Mouse (Mus musculus): ENCODE data around the gene Cd28. TPM values are rescaled to one million over a fixed set of nuclear protein-coding genes. Genes with fewer than 3 reads are reported as not detected.

Cd28 gene
- polyA plus RNA-seq (2011; ENCODE audit: insufficient read depth, insufficient read length, low replicate concordance, missing spikeins), result 0.38 and 0.45 TPM in 2 replicates

GRCm38 (mm10) chr1:60716567-60716966 lies at the start of gene Cd28:
Cd28 (plus strand) TSS chr1:60716800.
- TF ChIP-seq CTCF (IDR thresholded peaks at IDR 0.05; ENCODE audit: control insufficient read depth, insufficient read depth, low read length), result no peak
- no peak for TF ChIP-seq POLR2A (IDR thresholded peaks at IDR 0.05; ENCODE audit: borderline replicate concordance, control insufficient read depth, low read depth, low read length)
- H3K4me3 ChIP-seq (replicated peaks; ENCODE audit: control insufficient read depth, low read depth, low read length), result no peak within 1 kb of the TSS
- H3K27ac ChIP-seq (ENCODE audit: control insufficient read depth, insufficient read depth, low read depth, low read length, poor library complexity), result no peak within 1 kb of the TSS
- no peaks in the 10 kb centered on the region for H3K4me1 ChIP-seq (ENCODE audit: control insufficient read depth, insufficient read depth, low read length)
- 83% methylated on average over 5 of the region's 5 CpGs for WGBS

- no peak overlapping the region for H3K27ac ChIP-seq (ENCODE audit: control insufficient read depth, insufficient read depth, low read depth, low read length, poor library complexity)
- WGBS, result 67% methylated on average over 17 of the region's 17 CpGs
- no peak for TF ChIP-seq POLR2A (IDR thresholded peaks at IDR 0.05; ENCODE audit: borderline replicate concordance, control insufficient read depth, low read depth, low read length)
- no peak for TF ChIP-seq CTCF (IDR thresholded peaks at IDR 0.05; ENCODE audit: control insufficient read depth, insufficient read depth, low read length)
- no peak overlapping the region for H3K4me3 ChIP-seq (replicated peaks; ENCODE audit: control insufficient read depth, low read depth, low read length)
- no peaks in the 10 kb centered on the region; the same call in 1 of the 2 replicates for H3K4me1 ChIP-seq (ENCODE audit: control insufficient read depth, insufficient read depth, low read length)
Measured at GRCm38 (mm10) chr1:60667873-60668616, 48.6 kb upstream of the Cd28 start.

- peak overlapping the region; percentile 21 for H3K4me3 ChIP-seq (replicated peaks; ENCODE audit: control insufficient read depth, low read depth, low read length)
- H3K27ac ChIP-seq (ENCODE audit: control insufficient read depth, insufficient read depth, low read depth, low read length, poor library complexity), result no peak overlapping the region
- 19% methylated on average over 9 of the region's 9 CpGs for WGBS
- TF ChIP-seq POLR2A (IDR thresholded peaks at IDR 0.05; ENCODE audit: borderline replicate concordance, control insufficient read depth, low read depth, low read length) (no peak), CTCF (IDR thresholded peaks at IDR 0.05; ENCODE audit: control insufficient read depth, insufficient read depth, low read length) (no peak)
- no peaks in the 10 kb centered on the region; the same call in 1 of the 2 replicates for H3K4me1 ChIP-seq (ENCODE audit: control insufficient read depth, insufficient read depth, low read length)
Measured at GRCm38 (mm10) chr1:60669048-60669447, 47.6 kb upstream of the Cd28 start.

- H3K4me3 ChIP-seq (replicated peaks; ENCODE audit: control insufficient read depth, low read depth, low read length), result no peak overlapping the region
- no peaks in the 10 kb centered on the region; the same call in 1 of the 2 replicates for H3K4me1 ChIP-seq (ENCODE audit: control insufficient read depth, insufficient read depth, low read length)
- WGBS, result 46% methylated on average over 2 of the region's 2 CpGs
- no peak overlapping the region for H3K27ac ChIP-seq (ENCODE audit: control insufficient read depth, insufficient read depth, low read depth, low read length, poor library complexity)
- TF ChIP-seq POLR2A (IDR thresholded peaks at IDR 0.05; ENCODE audit: borderline replicate concordance, control insufficient read depth, low read depth, low read length) (no peak), CTCF (IDR thresholded peaks at IDR 0.05; ENCODE audit: control insufficient read depth, insufficient read depth, low read length) (no peak)
Measured at GRCm38 (mm10) chr1:60669664-60670063, 46.9 kb upstream of the Cd28 start.

GRCm38 (mm10) chr1:60670172-60670571 lies 46.4 kb upstream of the Cd28 start:
- Histone ChIP-seq H3K4me3 (replicated peaks; ENCODE audit: control insufficient read depth, low read depth, low read length) (no peak overlapping the region), H3K27ac (ENCODE audit: control insufficient read depth, insufficient read depth, low read depth, low read length, poor library complexity) (no peak overlapping the region), H3K4me1 (ENCODE audit: control insufficient read depth, insufficient read depth, low read length) (no peaks in the 10 kb centered on the region; the same call in 1 of the 2 replicates)
- TF ChIP-seq POLR2A (IDR thresholded peaks at IDR 0.05; ENCODE audit: borderline replicate concordance, control insufficient read depth, low read depth, low read length), result no peak
- no peak for TF ChIP-seq CTCF (IDR thresholded peaks at IDR 0.05; ENCODE audit: control insufficient read depth, insufficient read depth, low read length)
- WGBS, result 3% methylated on average over 5 of the region's 5 CpGs

- 83% methylated on average over 4 of the region's 4 CpGs for WGBS
- TF ChIP-seq CTCF (IDR thresholded peaks at IDR 0.05; ENCODE audit: control insufficient read depth, insufficient read depth, low read length), result no peak
- no peak for TF ChIP-seq POLR2A (IDR thresholded peaks at IDR 0.05; ENCODE audit: borderline replicate concordance, control insufficient read depth, low read depth, low read length)
- H3K4me3 ChIP-seq (replicated peaks; ENCODE audit: control insufficient read depth, low read depth, low read length), result no peak overlapping the region
- H3K27ac ChIP-seq (ENCODE audit: control insufficient read depth, insufficient read depth, low read depth, low read length, poor library complexity), result no peak overlapping the region
- H3K4me1 ChIP-seq (ENCODE audit: control insufficient read depth, insufficient read depth, low read length), result no peaks in the 10 kb centered on the region; the same call in 1 of the 2 replicates
Measured at GRCm38 (mm10) chr1:60683766-60684165, 32.8 kb upstream of the Cd28 start.

- no peak overlapping the region for H3K4me3 ChIP-seq (replicated peaks; ENCODE audit: control insufficient read depth, low read depth, low read length)
- H3K27ac ChIP-seq (ENCODE audit: control insufficient read depth, insufficient read depth, low read depth, low read length, poor library complexity), result no peak overlapping the region
- WGBS, result 74% methylated on average over 3 of the region's 3 CpGs
- TF ChIP-seq POLR2A (IDR thresholded peaks at IDR 0.05; ENCODE audit: borderline replicate concordance, control insufficient read depth, low read depth, low read length), result no peak
- no peaks in the 10 kb centered on the region for H3K4me1 ChIP-seq (ENCODE audit: control insufficient read depth, insufficient read depth, low read length)
Measured at GRCm38 (mm10) chr1:60696115-60696895, 20.3 kb upstream of the Cd28 start.

- no peak overlapping the region for H3K27ac ChIP-seq (ENCODE audit: control insufficient read depth, insufficient read depth, low read depth, low read length, poor library complexity)
- no peaks in the 10 kb centered on the region for H3K4me1 ChIP-seq (ENCODE audit: control insufficient read depth, insufficient read depth, low read length)
- TF ChIP-seq CTCF (IDR thresholded peaks at IDR 0.05; ENCODE audit: control insufficient read depth, insufficient read depth, low read length), result no peak
- TF ChIP-seq POLR2A (IDR thresholded peaks at IDR 0.05; ENCODE audit: borderline replicate concordance, control insufficient read depth, low read depth, low read length), result no peak
- WGBS, result 3% methylated on average over 2 of the region's 2 CpGs
- no peak overlapping the region for H3K4me3 ChIP-seq (replicated peaks; ENCODE audit: control insufficient read depth, low read depth, low read length)
Measured at GRCm38 (mm10) chr1:60702641-60703040, 14.0 kb upstream of the Cd28 start.

Data from bone marrow, adult 2 months (tissue).